8 mouse cellular contexts compared by ENCODE assay signal in genomic region chr4:65496463-65496834, GRCm38 (mm10).
A peak's percentile ranks its signal among the peaks of the same experiment; 100 is the strongest.
DNase-seq lines count a peak whose midpoint lies in the region; ATAC-seq and TF ChIP-seq lines count a peak whose summit lies in the region.

No protein-coding gene starts in this region.

- H3K27ac ChIP-seq in embryonic facial prominence, embryonic 11.5 days (replicated peaks; ENCODE audit: low read depth, low read length) = no peak overlapping the region
- no peak overlapping the region for H3K27ac ChIP-seq in intestine, postnatal 0 days (ENCODE audit: low read depth, low read length)

- peak; percentile 95 for TF ChIP-seq CTCF in intestine, postnatal 0 days (IDR thresholded peaks at IDR 0.05; ENCODE audit: low read depth)

- H3K4me2 ChIP-seq in embryonic facial prominence, embryonic 11.5 days (ENCODE audit: low read depth, low read length) = no peak overlapping the region
- H3K4me2 ChIP-seq in intestine, postnatal 0 days (replicated peaks; ENCODE audit: low read depth) = no peak overlapping the region

- no peak overlapping the region for H3K9ac ChIP-seq in embryonic facial prominence, embryonic 11.5 days (replicated peaks; ENCODE audit: low read length)
- no peak overlapping the region for H3K9ac ChIP-seq in intestine, postnatal 0 days (ENCODE audit: low read depth, low read length)

- WGBS in embryonic facial prominence, embryonic 11.5 days = 7% methylated on average over 3 of the region's 3 CpGs
- under 1% methylated on average over 3 of the region's 3 CpGs for whole genome bisulfite sequencing in intestine, postnatal 0 days

- no peaks in the 10 kb centered on the region for H3K4me1 ChIP-seq in embryonic facial prominence, embryonic 11.5 days (ENCODE audit: control insufficient read depth, insufficient read depth, low read length)
- no peaks in the 10 kb centered on the region for H3K4me1 ChIP-seq in intestine, postnatal 0 days (replicated peaks; ENCODE audit: control insufficient read depth, insufficient read depth, low read length)

- H3K4me3 ChIP-seq in embryonic facial prominence, embryonic 11.5 days (ENCODE audit: low read depth, low read length) = no peak overlapping the region
- H3K4me3 ChIP-seq in intestine, postnatal 0 days (ENCODE audit: low read depth, low read length) = no peak overlapping the region

- DNase-seq in thymus, postnatal 0 days (ENCODE audit: low spot score) = peak; percentile 8
- no peak for DNase-seq in thymus, postnatal 36 days
- DNase-seq in embryonic facial prominence, embryonic 11.5 days (ENCODE audit: low spot score) = peak; percentile 94
- peak; percentile 99 for DNase-seq in heart, adult 11 months
- DNase-seq in left cerebral cortex, postnatal 10 days (ENCODE audit: extremely low spot score in 1 of 2, low spot score in 2 of 2) = peak; percentile 61 to 76
- DNase-seq in right cerebral cortex, postnatal 4 days = peak; percentile 59

- H3K27me3 ChIP-seq in embryonic facial prominence, embryonic 11.5 days (ENCODE audit: control insufficient read depth, insufficient read depth, low read length) = no peaks in the 10 kb centered on the region
- no peaks in the 10 kb centered on the region for H3K27me3 ChIP-seq in intestine, postnatal 0 days (replicated peaks; ENCODE audit: control insufficient read depth, insufficient read depth, low read length)

- peak; percentile 99 for ATAC-seq in embryonic facial prominence, embryonic 11.5 days (replicated peaks; ENCODE audit: insufficient number of reproducible peaks, low FRiP score, low TSS enrichment, low read depth)
- ATAC-seq in intestine, postnatal 0 days = peak; percentile 69
- peak; percentile 79 for ATAC-seq in megakaryocyte-erythroid progenitor cell, adult 5-6 weeks (replicated peaks; ENCODE audit: low FRiP score, low TSS enrichment, poor library complexity, severe bottlenecking)

- intact Hi-C loops in left cerebral cortex, postnatal 10 days (cut with DNase I) = loop anchor here (5.0 kb wide), 2 partner anchors 369 to 964 kb away; no protein-coding TSS in a partner anchor

- no peaks in the 10 kb centered on the region for H3K36me3 ChIP-seq in embryonic facial prominence, embryonic 11.5 days (replicated peaks; ENCODE audit: control insufficient read depth, insufficient read depth, low read depth, low read length)
- H3K36me3 ChIP-seq in intestine, postnatal 0 days (ENCODE audit: control insufficient read depth, insufficient read depth) = no peaks in the 10 kb centered on the region

- no peaks in the 10 kb centered on the region for H3K9me3 ChIP-seq in embryonic facial prominence, embryonic 11.5 days (replicated peaks; ENCODE audit: control insufficient read depth, low read length)
- no peaks in the 10 kb centered on the region for H3K9me3 ChIP-seq in intestine, postnatal 0 days (ENCODE audit: control insufficient read depth)

Comparison
In these comparisons a context has a peak if more than half of its experiments do, and no peak if none do; other contexts are left out.
1. DNase-seq: peak in thymus, postnatal 0 days (single experiment), embryonic facial prominence, embryonic 11.5 days (single experiment), heart, adult 11 months (single experiment), left cerebral cortex, postnatal 10 days (2 of 2) and right cerebral cortex, postnatal 4 days (single experiment); none in thymus, postnatal 36 days (0 of 2).
2. Peak in every context shown above with its lines, with median percentiles within 50 percentile points of each other: ATAC-seq.